Mouse (Mus musculus) gastrocnemius, postnatal 4 days (tissue): Measurements from ENCODE around the gene Prss21. TPM values are rescaled to one million over a fixed set of nuclear protein-coding genes. Genes with fewer than 3 reads are reported as not detected.

ENCODE experiments used
- DNase-seq, 2 experiments: peaks; one replicate each; pipeline ENCODE4 v3.0.0; 2021 to 2022; ENCODE audit warnings: low spot score in 2 of 2, mixed read lengths in 2 of 2
- long read RNA-seq, 2 experiments: library from polyadenylated mRNA; stranded (forward); transcript quantifications; one replicate each; pipeline ENCODE4 v2.0.0; 2021
- total RNA-seq, 2 experiments: library from RNA; stranded (reverse); gene quantifications; 2 replicates each; pipeline ENCODE4 v1.2.3; 2021

Prss21 gene
- total RNA-seq, result not detected
- long read RNA-seq, experiment 1, result 0 reads
- long read RNA-seq, experiment 2, result 0 reads

DNA sequence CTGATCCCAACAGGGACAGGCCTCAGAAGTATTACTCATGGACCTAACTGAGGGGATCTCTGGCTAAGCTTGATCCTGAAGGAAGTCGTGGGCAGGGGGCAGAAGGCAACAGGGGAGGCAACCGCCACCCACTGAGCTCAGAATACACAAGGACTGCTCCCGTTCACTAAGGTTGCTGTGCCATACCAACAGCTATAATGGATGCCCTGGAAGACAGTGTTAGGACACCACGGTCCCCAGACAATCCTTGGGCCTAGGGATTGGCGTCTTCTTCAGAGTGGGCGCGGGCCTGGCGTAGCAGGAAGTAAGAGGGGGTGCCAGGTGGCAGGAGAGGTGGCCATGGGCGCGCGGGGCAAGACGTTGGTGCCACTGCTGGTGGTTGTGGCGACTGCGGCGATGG, at the start of gene Prss21:
Prss21 (plus strand) TSS at position 301 of the 400 bp plus-strand sequence.
- DNase-seq, result no peak

DNA sequence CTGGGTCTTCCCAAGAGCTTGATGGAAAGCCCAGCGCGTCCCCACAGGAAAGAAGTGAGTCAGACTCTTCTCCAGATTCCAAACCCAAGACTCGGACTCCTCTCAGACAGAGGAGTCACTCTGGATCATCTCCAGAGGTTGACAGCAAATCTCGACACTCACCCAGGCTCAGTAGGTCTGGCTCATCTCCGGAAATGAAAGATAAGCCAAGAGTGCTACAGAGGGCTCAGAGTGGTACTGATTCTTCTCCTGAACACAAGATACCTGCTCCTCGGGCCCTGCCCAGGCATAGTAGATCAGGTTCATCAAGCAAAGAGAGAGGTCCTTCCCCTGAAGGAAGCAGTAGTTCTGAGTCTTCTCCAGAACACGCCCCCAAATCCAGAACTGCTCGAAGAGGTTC, 49.3 kb upstream of the Prss21 start:
- no peak for DNase-seq

DNA sequence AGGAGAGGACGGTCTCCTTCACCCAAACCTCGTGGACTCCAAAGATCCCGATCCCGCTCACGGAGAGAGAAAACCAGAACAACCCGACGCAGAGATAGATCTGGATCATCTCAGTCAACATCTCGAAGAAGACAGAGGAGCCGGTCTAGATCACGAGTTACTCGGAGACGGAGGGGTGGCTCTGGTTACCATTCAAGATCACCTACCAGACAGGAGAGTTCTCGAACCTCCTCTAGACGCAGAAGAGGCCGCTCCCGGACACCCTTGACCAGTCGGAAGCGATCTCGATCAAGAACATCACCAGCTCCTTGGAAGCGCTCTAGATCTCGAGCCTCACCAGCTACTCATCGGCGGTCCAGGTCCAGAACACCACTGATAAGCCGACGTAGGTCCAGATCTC, 48.6 kb upstream of the Prss21 start:
- no peak for DNase-seq

DNA sequence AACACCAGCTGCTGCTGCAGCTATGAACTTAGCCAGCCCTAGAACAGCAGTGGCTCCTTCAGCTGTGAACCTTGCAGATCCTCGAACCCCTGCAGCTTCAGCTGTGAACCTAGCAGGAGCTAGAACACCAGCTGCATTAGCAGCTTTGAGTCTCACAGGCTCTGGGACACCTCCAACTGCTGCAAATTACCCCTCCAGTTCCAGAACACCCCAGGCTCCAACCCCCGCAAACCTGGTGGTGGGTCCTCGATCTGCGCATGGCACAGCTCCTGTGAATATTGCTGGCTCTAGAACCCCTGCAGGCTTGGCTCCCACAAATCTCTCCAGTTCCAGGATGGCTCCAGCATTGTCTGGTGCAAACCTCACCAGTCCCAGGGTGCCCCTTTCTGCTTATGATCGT, 47.1 kb upstream of the Prss21 start:
- no peak for DNase-seq

DNA sequence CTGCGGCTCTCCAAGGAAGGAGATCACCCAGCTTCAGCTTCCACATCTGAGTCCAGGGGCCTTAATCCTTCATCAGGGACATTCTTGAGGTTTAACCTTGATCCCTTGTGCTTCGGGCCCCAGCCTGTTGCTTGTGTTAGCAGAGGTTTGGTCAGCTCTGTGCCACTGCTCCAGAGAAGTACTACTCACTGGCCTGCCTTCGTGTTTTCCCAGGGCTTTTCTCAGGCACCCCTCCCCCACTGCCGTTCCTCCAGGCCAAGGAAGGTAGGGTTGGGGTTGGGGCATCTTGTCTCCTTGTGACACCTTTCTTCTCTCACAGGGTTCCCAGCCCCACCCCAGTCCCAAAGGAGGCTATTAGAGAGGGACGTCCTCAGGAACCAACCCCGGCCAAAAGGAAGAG, 45.8 kb upstream of the Prss21 start:
- no peak for DNase-seq

DNA sequence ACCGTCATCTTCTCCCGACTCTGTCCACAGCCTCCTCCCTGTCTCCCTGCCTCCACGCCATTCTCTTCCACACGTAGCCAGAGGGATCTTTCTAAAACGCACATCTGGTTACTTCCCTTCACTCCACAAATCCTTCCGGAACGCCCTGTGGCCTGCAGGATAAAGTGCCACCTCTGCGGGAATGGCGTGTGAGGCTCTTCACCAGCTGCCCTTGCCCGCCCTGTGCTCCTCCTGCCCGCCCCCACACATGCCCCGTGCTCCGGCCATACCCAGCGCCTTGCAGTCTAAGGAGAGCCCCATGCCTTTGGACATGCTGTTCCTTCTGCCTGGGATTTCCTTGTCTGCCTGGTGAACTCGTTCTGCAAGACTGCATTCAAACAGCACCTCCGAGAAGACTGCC, 44.8 kb upstream of the Prss21 start:
- DNase-seq, result no peak

DNA sequence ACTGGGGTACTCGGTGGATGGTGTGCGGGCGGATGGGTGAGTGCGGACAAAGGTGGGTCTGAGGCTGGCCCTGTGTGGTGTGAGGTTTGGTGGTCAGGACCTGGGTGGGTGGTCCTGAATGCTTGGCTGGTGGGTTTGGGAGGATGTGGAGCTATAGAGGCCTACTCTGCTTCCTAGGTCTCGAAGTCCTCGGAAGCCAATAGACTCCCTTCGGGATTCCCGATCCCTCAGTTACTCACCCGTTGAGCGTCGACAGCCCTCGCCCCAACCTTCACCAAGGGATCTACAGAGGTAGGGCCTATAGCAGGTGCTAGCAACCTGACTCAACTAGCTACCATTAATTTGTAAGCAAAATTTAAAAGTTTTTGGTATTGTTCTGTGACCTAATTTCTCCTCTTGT, 44.2 kb upstream of the Prss21 start:
- DNase-seq, result no peak

DNA sequence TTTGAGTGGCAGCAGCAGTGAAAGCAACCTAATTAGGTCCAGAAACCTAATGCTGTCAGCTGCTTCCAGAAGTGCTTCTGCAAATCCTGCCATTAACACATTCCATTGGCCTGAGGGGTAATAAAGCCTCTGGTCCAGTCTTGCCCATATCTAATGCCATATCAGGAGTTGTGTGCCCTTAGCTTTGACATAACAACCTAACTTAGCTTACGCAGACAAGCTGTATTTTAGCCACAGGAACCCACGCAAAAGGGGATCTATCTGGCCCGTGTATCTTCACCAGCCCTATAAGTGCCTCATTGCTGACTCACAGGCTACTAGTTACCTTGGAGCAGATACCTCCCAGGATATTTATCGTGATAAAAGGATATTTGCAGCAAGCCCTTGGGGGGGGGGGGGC, 42.3 kb upstream of the Prss21 start:
- DNase-seq, result no peak

DNA sequence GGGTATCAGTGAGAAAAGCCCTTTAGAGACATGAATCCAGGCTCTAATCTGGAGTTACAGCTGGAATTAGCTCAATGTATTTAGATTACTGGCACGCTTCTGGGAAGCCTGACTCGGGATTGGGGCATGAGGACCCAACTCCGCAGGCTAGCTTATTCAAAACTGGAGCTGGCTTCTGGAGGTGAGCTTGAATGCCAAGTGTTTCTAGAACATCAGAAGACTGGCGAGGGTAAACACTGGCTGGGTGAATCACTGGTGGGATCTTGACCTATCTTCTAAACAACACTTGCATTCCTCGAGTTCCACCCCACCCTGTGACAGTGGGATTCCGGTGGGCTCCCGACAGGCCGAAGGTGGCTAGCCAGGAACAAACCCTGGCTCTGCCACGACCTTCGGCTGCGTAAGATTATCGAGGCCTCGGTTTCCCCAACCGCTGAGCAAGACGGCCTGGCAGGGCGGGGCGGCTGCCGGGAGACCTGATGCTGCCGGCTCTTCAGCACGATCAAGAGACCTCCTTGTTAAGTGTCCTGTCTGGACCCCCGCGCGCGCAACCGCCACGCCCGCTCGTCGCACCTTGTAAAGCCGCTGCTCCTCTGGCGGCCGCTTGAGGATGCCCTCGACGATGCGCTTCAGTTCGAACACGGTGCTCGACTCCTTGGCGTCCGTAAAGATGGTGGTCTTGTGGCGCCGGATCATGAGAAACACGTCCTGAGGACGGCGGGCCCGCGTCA, 39.4 kb upstream of the Prss21 start:
- peak in 1 of 2 experiments; percentile 54 for DNase-seq

DNA sequence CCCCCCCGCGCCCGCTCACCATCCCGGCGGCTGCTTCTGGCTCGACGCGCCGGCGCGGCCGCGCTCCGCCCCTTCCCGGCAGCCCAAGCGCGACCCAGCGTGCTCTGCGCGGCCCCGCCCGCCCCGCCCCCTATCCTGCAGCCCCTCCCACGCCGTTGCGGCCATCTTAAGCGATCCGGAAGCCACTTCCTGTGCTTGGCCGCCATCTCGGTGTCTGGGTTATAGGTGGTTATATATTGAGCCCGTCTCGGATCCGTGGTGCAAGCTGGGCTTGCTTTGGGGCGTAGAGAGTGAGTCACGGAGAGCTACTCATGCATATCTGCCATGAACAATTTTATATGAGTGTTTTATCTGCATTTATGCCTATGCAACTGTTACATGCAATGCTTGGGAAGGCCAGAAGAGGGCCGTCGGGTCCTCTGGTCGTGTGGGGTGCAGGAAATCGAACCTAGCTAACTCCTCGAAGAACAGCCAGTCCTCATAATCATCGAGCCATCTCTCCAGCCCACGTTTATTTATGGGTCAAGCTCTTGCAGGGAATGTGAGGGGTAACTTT, 38.7 kb upstream of the Prss21 start, which contains the start of gene Elob:
Elob (minus strand) TSS at position 73 of the 556 bp plus-strand sequence.
- peak; percentile 70 to 85 for DNase-seq

DNA sequence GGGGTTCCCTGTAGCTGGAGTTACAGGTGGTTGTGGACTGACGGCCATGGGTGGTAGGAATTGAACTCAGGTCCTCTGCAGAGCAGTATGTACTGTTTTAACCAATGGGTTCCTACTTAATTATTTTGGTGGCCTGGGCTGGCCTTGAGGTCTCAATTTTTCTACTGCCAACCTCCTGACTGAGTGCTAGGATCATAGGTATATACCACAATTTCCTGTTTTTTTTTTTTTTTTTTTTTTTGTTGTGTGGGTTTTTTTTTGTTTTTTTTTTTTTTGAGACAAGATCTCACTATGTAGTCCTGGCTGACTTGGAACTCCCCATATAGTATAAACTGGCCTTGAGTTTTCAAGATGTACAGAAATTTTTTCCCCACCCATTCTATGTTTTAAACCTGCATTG, 36.7 kb upstream of the Prss21 start:
- no peak for DNase-seq

DNA sequence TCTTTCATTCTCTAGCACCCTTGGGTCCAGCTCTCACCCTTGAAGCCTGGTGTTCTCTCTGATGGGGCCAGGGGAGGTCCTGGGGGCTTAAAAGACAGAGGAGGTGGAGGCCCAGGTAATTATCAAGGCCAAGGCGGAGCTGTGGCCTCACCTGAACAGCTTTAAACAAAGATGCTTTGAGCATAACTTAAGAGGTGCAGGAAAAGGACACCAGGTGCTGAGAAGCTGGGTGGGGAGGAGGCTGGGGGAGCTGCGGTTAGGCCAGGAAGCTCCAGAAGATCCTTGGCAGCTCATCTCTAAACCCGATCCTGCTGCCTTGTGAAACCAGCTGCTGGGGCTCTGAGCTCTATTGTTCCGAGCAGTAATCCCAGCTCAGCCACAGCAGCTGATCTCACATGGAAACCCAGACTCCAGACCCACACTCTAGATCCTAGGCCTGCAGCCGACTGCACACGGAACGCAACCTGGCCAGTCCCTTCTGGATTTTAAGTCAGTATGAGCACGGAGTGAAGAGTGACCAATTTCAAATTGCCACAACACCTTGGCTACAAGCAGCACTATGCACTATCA, 31.8 kb upstream of the Prss21 start, which contains the start of gene Prss33:
Prss33 (minus strand) TSS at position 51 of the 570 bp plus-strand sequence.
- no peak for DNase-seq

DNA sequence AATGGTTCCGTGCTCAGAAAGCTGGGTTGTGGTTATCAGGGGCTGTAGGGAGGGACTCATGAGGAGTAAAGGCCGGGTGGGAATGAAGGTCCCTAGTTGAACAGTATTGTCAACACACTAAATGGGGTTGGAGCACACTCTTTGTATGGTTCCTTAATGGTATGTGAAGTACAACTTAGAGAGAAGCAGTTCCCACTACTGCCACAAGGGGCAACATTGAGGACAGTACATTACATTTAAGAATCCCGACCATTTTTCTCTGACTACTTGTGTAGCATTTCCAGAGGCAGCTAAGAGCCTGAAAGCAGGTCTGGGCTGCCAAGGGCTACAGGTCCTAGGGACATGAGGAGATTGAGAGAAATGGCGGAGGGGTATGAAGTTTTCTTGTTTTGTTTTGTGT, 26.7 kb upstream of the Prss21 start:
- peak in 1 of 2 experiments; percentile 58 for DNase-seq

DNA sequence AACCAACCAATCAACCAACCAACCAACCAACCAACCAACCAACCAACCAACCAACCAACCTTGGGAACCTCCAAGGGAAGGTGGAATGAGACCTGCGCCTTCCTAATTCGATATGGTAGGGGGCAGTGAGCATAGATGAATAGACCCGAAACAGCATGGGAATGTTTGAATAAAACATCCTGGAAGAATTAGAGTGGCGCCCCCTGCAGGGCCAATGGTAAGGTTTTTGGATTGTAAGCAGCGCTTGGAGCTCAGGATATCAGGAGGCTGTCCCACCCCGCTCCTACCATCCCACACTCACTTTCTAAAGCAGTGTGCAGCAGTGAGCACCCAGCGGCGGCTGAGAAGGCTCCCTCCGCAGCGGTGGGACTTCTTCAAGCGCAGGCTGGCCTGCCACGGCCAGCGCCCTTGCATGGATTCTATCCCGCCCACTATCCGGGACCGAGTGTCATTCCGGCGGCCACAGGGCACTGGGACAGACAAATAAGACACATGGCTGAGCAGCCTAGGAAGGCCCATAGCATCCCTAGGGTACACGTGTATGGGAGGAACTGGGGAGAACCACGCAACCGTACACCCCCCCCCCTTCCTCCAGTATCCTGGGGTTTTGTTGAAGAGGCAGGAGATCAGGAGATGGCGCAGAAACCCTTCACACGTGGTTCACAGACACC, 24.6 kb upstream of the Prss21 start:
- DNase-seq, result no peak

DNA sequence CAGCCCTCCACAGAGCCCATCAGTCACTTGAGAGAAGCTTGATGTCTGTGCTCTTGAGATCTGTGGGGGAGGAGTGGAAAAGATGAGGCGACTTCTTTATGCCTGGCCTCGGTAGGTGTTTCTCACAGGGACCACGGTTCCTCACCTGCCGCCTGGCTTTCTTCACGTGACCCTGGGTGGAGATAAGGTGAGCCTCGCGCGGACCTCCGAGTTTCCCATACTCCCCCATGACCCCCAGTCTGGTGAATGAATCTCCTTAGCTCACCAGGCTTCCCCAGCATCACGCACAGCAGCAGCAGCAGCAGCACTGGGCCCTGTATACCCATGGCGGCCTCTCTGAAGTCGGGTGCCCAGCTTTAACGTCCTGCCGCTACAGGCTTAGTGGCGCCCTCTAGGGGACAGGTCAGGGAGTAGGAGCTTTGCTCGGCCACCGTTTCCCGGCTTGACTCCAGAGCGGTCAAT, 24.0 kb upstream of the Prss21 start, which contains the start of the genes Prss32 and Prss41:
Prss32 (plus strand) TSS at position 44 of the 462 bp plus-strand sequence.
Prss41 (minus strand) TSS at position 361 of the 462 bp plus-strand sequence.
- DNase-seq, result peak in 1 of 2 experiments; percentile 59

DNA sequence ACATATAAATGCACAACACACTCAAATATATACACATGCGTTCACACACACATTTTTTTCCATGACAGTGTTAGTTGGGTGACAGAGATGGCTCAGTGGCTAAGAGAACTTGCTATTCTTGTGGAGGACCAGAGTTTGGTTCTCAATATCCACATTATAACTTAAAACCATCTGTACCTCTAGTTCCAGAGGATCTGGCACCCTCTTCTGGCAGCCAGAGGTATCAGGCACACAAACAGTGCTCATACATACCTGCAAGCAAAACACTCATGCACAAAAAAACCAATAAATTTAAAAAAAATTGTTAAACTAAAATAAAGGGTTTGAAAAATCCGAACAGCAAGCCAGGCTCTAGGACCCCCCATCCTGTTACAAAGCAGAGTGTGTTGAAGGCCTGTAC, 17.8 kb upstream of the Prss21 start:
- no peak for DNase-seq

DNA sequence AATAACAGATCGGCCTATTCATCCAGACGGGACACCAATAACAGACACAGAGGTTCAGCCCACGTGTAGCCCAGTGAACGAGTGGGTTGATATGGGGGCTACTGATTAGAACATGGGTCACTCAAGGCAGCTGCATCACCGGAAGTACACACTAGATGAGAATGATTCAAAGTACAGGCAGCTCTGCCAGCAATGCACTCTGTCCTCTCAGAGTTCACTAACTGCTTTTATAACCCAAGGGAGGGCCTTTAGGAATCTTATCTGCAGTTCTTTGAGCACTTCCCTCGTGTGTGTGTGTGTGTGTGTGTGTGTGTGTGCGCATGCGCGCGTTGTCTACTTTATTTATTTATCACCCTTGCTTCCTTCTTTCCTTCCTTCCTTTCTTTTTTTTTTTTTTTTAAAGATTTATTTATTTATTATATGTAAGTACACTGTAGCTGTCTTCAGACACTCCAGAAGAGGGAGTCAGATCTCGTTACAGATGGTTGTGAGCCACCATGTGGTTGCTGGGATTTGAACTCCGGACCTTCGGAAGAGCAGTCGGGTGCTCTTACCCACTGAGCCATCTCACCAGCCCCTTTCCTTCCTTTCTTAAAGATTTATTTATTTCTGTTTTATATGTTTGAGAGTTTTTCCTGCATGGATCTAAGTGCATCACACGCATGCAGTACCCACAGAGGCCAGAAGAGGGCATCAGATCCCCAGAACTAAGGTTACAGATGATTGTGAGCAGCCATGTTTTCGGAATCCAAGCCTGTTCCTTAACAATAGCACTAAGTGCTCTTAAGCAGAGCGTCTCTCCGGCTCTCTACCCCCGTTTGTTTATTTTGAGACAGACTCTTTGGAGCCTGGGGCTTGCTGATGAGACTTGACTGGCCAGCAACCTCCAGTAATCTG, 16.8 kb upstream of the Prss21 start:
- peak in 1 of 2 experiments; percentile 69 for DNase-seq

DNA sequence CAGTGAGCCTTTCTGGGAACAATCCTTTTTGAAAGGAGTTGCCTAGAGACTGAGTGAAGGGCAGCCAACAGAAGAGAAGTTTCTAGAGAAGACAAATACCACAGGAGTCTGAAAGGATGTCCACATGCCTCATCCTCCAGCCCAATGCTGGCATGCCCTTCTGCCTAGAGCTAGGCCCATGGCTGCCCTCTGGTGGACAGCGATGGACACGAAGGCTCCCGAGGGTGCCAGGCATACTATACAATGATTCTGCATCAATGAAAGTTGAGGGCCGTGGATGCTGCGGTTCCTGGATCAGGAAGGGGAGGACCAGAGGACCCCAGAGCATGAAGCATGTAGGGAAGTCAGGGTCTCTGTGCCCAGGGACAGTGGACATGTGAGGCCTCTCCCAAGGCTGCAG, 14.6 kb upstream of the Prss21 start:
- peak in 1 of 2 experiments; percentile 63 for DNase-seq

DNA sequence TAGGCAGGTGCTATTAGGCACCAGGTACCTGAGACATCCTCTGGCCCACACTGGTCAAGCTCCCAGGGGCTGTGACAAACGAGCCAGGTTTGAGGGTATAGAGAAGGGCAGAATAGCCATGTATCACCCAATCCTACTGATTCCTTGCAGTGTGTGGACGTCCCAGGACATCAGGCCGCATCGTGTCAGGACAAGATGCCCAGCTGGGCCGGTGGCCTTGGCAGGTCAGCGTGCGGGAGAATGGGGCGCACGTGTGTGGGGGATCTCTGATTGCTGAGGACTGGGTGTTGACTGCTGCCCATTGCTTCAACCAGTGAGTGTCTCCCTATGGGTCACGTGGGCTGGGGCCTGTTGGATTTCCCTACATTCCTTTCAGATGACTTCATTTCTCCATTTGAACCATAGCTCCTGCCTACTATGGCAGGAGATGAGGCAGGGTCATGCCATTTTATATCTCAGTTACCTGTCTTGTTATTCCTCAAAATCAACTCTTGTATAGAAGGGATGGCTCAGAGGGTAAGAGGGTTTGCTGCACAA, 13.6 kb upstream of the Prss21 start:
- DNase-seq, result no peak

DNA sequence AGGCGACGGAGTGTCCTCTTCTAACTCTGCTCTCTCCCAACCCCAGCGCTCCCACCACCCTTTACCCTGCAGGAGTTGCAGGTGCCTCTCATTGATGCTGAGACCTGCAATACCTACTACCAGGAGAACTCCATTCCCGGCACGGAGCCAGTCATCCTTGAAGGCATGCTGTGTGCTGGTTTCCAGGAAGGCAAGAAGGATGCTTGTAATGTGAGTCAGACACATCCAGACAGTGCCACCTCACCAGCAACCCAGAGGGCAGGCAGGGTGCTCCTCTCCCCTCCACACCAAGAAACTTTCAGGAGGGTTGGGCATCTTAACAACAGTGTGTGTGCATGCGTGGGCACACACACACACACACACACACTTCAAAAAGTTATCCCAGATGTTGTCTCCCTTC, 10.7 kb upstream of the Prss21 start:
- no peak for DNase-seq
